Mouse (Mus musculus) ES-CJ7 (cell line): ENCODE measurements around the gene 4930449I24Rik.
"Not testable (repeated sequence)": the region's sequence is repeated elsewhere in the genome, so short reads cannot be mapped to it uniquely, and the experiment has no call there.

ENCODE experiments used
- DNase-seq: peaks from one replicate; pipeline ENCODE4 v3.0.0; 2011; ENCODE audit warnings: low read depth, low spot score

Gene 4930449I24Rik

GRCm38 (mm10) chr5:146502099-146502498 is at the start of gene 4930449I24Rik:
Gene 4930449I24Rik (plus strand): TSS chr5:146502399.
- not testable (repeated sequence) for DNase-seq

GRCm38 (mm10) chr5:146453556-146453955 is 48.6 kb upstream of the 4930449I24Rik start:
- no peak for DNase-seq

- DNase-seq, result no peak
Measured at GRCm38 (mm10) chr5:146461612-146462011, 40.6 kb upstream of the 4930449I24Rik start.

- DNase-seq, result no peak
Measured at GRCm38 (mm10) chr5:146466663-146467062, 35.5 kb upstream of the 4930449I24Rik start.

- no peak for DNase-seq
Measured at GRCm38 (mm10) chr5:146468311-146468710, 33.9 kb upstream of the 4930449I24Rik start.

- no peak for DNase-seq
Measured at GRCm38 (mm10) chr5:146470821-146471220, 31.4 kb upstream of the 4930449I24Rik start.

GRCm38 (mm10) chr5:146471311-146471710 is 30.9 kb upstream of the 4930449I24Rik start:
- DNase-seq, result no peak

- no peak for DNase-seq
Measured at GRCm38 (mm10) chr5:146471821-146472220, 30.4 kb upstream of the 4930449I24Rik start.

GRCm38 (mm10) chr5:146479564-146479963 is 22.6 kb upstream of the 4930449I24Rik start:
- not testable (repeated sequence) for DNase-seq

- not testable (repeated sequence) for DNase-seq
Measured at GRCm38 (mm10) chr5:146481665-146482064, 20.5 kb upstream of the 4930449I24Rik start, which contains the start of gene Gm6408. Gene Gm6408 (plus strand): TSS chr5:146481965.

GRCm38 (mm10) chr5:146488959-146489358 is 13.2 kb upstream of the 4930449I24Rik start:
- not testable (repeated sequence) for DNase-seq

GRCm38 (mm10) chr5:146491063-146491462 is 11.1 kb upstream of the 4930449I24Rik start, which contains the start of gene Gm6370:
Gene Gm6370 (plus strand): TSS chr5:146491363.
- DNase-seq, result not testable (repeated sequence)

GRCm38 (mm10) chr5:146513823-146514222 is 11.6 kb downstream of the 4930449I24Rik start, which contains the start of gene Gm3402:
Gene Gm3402 (plus strand): TSS chr5:146514123.
- not testable (repeated sequence) for DNase-seq

GRCm38 (mm10) chr5:146525501-146525900 is 23.3 kb downstream of the 4930449I24Rik start, which contains the start of gene Gm3404:
Gene Gm3404 (plus strand): TSS chr5:146525801.
- DNase-seq, result not testable (repeated sequence)

- not testable (repeated sequence) for DNase-seq
Measured at GRCm38 (mm10) chr5:146537347-146537746, 35.1 kb downstream of the 4930449I24Rik start, which contains the start of gene Gm3409. Gene Gm3409 (plus strand): TSS chr5:146537647.
